ENCODE assay signal across 14 mouse cellular contexts in genomic region chr5:8058056-8058455, GRCm38 (mm10). TPM values are rescaled to one million over a fixed set of nuclear protein-coding genes. Genes with fewer than 3 reads are reported as not detected.
DNase-seq lines count a peak whose midpoint lies in the region; ATAC-seq lines count a peak whose summit lies in the region.
"Had no signal": no experiment of that assay in that cellular context is flagged by ENCODE, and none has a peak within 500 bp of the region (broad histone marks: within the 10 kb centered on the region; RNA-seq: fewer than 3 reads in every experiment).

No protein-coding gene starts in this region.

- WGBS in heart, embryonic 11.5 days (ENCODE audit: insufficient replicate concordance): 67% methylated on average over 7 of the region's 7 CpGs
- WGBS in liver, embryonic 12.5 days (ENCODE audit: insufficient replicate concordance): 74% methylated on average over 7 of the region's 7 CpGs

- H3K9me3 ChIP-seq in heart, embryonic 11.5 days (replicated peaks; ENCODE audit: control insufficient read depth, low read length): no peaks in the 10 kb centered on the region
- H3K9me3 ChIP-seq in liver, embryonic 12.5 days (replicated peaks): no peaks in the 10 kb centered on the region
- H3K9me3 ChIP-seq: limb, embryonic 12.5 days; midbrain, embryonic 13.5 days had no signal

- no peaks in the 10 kb centered on the region for H3K27me3 ChIP-seq in heart, embryonic 11.5 days (ENCODE audit: control insufficient read depth, insufficient read depth, low read length)
- no peaks in the 10 kb centered on the region for H3K27me3 ChIP-seq in liver, embryonic 12.5 days (replicated peaks)
- H3K27me3 ChIP-seq: CH12.LX; limb, embryonic 12.5 days; midbrain, embryonic 13.5 days had no signal

- H3K4me1 ChIP-seq in heart, embryonic 11.5 days (ENCODE audit: control insufficient read depth, insufficient read depth, low read length): peaks cover 10% of the 10 kb centered on the region; the same call in 1 of the 2 replicates
- peaks cover 38% of the 10 kb centered on the region for H3K4me1 ChIP-seq in liver, embryonic 12.5 days

- peaks cover 17% of the 10 kb centered on the region for H3K36me3 ChIP-seq in heart, embryonic 11.5 days (ENCODE audit: control insufficient read depth, insufficient read depth, low read length)
- peaks cover 46% of the 10 kb centered on the region for H3K36me3 ChIP-seq in liver, embryonic 12.5 days

- peak; percentile 36 for DNase-seq in kidney, adult 11 months
- no peak for DNase-seq in kidney, postnatal 10 days
- DNase-seq in heart, adult 8-10 months (ENCODE audit: low spot score): peak; percentile 16
- DNase-seq in adrenal gland, postnatal 36 days: no peak
- no peak for DNase-seq in left cerebral cortex, adult 8-10 months (ENCODE audit: low spot score in 2 of 2)
- DNase-seq: cerebellum, postnatal 25 days; forebrain, postnatal 0 days; lung, postnatal 10 days; spleen, adult 18-20 months had no signal

- H3K9ac ChIP-seq in heart, embryonic 11.5 days (ENCODE audit: low read depth, low read length): no peak overlapping the region
- peak overlapping the region; percentile 94; the same call in 1 of the 2 replicates for H3K9ac ChIP-seq in liver, embryonic 12.5 days
- H3K9ac ChIP-seq: forebrain, postnatal 0 days; midbrain, embryonic 13.5 days had no signal

- peak overlapping the region; percentile 86 for H3K4me2 ChIP-seq in heart, embryonic 11.5 days
- peak overlapping the region; percentile 72 for H3K4me2 ChIP-seq in liver, embryonic 12.5 days

- peak overlapping the region; percentile 12; the same call in 1 of the 2 replicates for H3K4me3 ChIP-seq in heart, embryonic 11.5 days (ENCODE audit: low read depth, low read length)
- H3K4me3 ChIP-seq in liver, embryonic 12.5 days: peak overlapping the region; percentile 88

- no peak for ATAC-seq in heart, embryonic 11.5 days (replicated peaks; ENCODE audit: insufficient number of reproducible peaks, low FRiP score, low TSS enrichment)
- no peak for ATAC-seq in liver, embryonic 12.5 days
- ATAC-seq: forebrain, postnatal 0 days; midbrain, embryonic 13.5 days had no signal

- no peak overlapping the region for H3K27ac ChIP-seq in heart, embryonic 11.5 days (ENCODE audit: low read depth, low read length)
- no peak overlapping the region for H3K27ac ChIP-seq in liver, embryonic 12.5 days
- H3K27ac ChIP-seq: limb, embryonic 12.5 days; midbrain, embryonic 13.5 days had no signal

RNA-seq across cellular contexts. Expression of gene Sri, which starts 12.2 kb away (rescaled TPM):
- total RNA-seq in heart, adult 8-10 months (2022): 10 to 100 TPM; 68.6 to 86.7 (median 75.1) TPM
- polyA plus RNA-seq in heart, embryonic 11.5 days (2014; fragmentation: Nextera tagmentation; extraction: Ambion mirVana): 263 and 279 TPM in 2 replicates
- polyA plus RNA-seq in liver, embryonic 12.5 days (2016; fragmentation: Nextera tagmentation; extraction: Ambion mirVana): 232 and 242 TPM in 2 replicates
- total RNA-seq in adrenal gland, postnatal 36 days (2021): 100 to 1,000 TPM in 1 of 2 experiments, 10 to 100 TPM in 1; 98.2 to 112 TPM
- total RNA-seq in left cerebral cortex, adult 8-10 months (2022): 100 to 1,000 TPM in 2 of 4 experiments, 10 to 100 TPM in 2; 88.7 to 108 (median 99.9) TPM

Comparison
In these comparisons a context has a peak if more than half of its experiments do, and no peak if none do; other contexts are left out.
1. DNase-seq: peak in kidney, adult 11 months (single experiment) and heart, adult 8-10 months (single experiment); none in kidney, postnatal 10 days (single experiment), adrenal gland, postnatal 36 days (0 of 2) and left cerebral cortex, adult 8-10 months (0 of 2).